Mouse (Mus musculus) intestine, postnatal 0 days (tissue): Measurements from ENCODE around the gene Fndc4. TPM values are rescaled to one million over a fixed set of nuclear protein-coding genes. Genes with fewer than 3 reads are reported as not detected.
A peak's percentile ranks its signal among the peaks of the same experiment; 100 is the strongest.

Source experiments
- ATAC-seq: fragments of 200-750 bp; cut with Nextera tagmentation; 2 replicates; pipeline ENCODE4 v1.8.0; 2017; ENCODE audit warnings: mild to moderate bottlenecking, moderate TSS enrichment, moderate library complexity
- H3K27ac ChIP-seq: fragments of 300-500 bp; sonication (generic); 2 replicates; pipeline ENCODE4 v1.5.1; 2014; ENCODE audit warnings: mild to moderate bottlenecking, low read depth, low read length, moderate library complexity
- H3K27me3 ChIP-seq: fragments of 300-500 bp; sonication (generic); replicated peaks from 2 replicates; pipeline ENCODE4 v1.6.1; 2014; ENCODE audit warnings: low read length, mixed read lengths; ENCODE audit not compliant: control insufficient read depth, insufficient read depth
- H3K36me3 ChIP-seq: fragments of 300-500 bp; sonication (generic); 2 replicates; pipeline ENCODE4 v1.6.1; 2014; ENCODE audit warnings: mild to moderate bottlenecking, moderate library complexity; ENCODE audit not compliant: control insufficient read depth, insufficient read depth
- H3K4me1 ChIP-seq: fragments of 300-500 bp; sonication (generic); replicated peaks from 2 replicates; pipeline ENCODE4 v1.6.1; 2014; ENCODE audit warnings: antibody characterized with exemption, low read length, mixed read lengths; ENCODE audit not compliant: control insufficient read depth, insufficient read depth
- H3K4me2 ChIP-seq: fragments of 300-500 bp; sonication (generic); replicated peaks from 2 replicates; pipeline ENCODE4 v1.6.1; 2014; ENCODE audit warnings: low read depth, mild to moderate bottlenecking, moderate library complexity
- H3K4me3 ChIP-seq: fragments of 300-500 bp; sonication (generic); 2 replicates; pipeline ENCODE4 v1.5.1; 2014; ENCODE audit warnings: low read depth, low read length
- H3K9ac ChIP-seq: fragments of 300-500 bp; sonication (generic); 2 replicates; pipeline ENCODE4 v1.6.1; 2014; ENCODE audit warnings: mild to moderate bottlenecking, low read depth, low read length
- H3K9me3 ChIP-seq: fragments of 300-500 bp; sonication (generic); 2 replicates; pipeline ENCODE4 v1.6.1; 2016; ENCODE audit warnings: mixed run types; ENCODE audit not compliant: control insufficient read depth
- CTCF ChIP-seq: sonication (generic); IDR thresholded peaks from 2 replicates; pipeline ENCODE4 v1.5.1; 2016; ENCODE audit warnings: low read depth, mild to moderate bottlenecking, control low read depth, antibody characterized with exemption, moderate library complexity
- WGBS: fragments of 180-500 bp; shearing (Covaris S2); extraction: QIAGEN DNeasy Blood & Tissue Kit; methylation state at CpG from one replicate; pipeline ENCODE4 v1.1.7; 2014; 5-methylcytosine and 5-hydroxymethylcytosine counted together
- polyA plus RNA-seq: library from polyadenylated mRNA; unstranded; fragments of >200 nt; fragmentation: Nextera tagmentation; extraction: Ambion mirVana; gene quantifications from 2 replicates; pipeline ENCODE4 v1.2.1, GENCODE M21; 2015

Fndc4 gene
- polyA plus RNA-seq, 1 experiment from 2014 or later: 7.2 TPM

GRCm38 (mm10) chr5:31253806-31254205 lies 42.1 kb downstream of the Fndc4 start:
- no peak for TF ChIP-seq CTCF
- Histone ChIP-seq H3K4me3 (no peak overlapping the region), H3K27me3 (no peaks in the 10 kb centered on the region), H3K4me2 (peak overlapping the region; percentile 74), H3K9ac (no peak overlapping the region; the same call in 1 of the 2 replicates), H3K36me3 (peaks cover 40% of the 10 kb centered on the region), H3K4me1 (no peaks in the 10 kb centered on the region), H3K27ac (peak overlapping the region; percentile 78), H3K9me3 (no peaks in the 10 kb centered on the region)
- ATAC-seq: no peak
- WGBS: 85% methylated on average over 8 of the region's 8 CpGs

GRCm38 (mm10) chr5:31252795-31253545 lies 42.9 kb downstream of the Fndc4 start:
- peak; percentile 21; the same call in 1 of the 2 replicates for TF ChIP-seq CTCF
- Histone ChIP-seq H3K27ac (no peak overlapping the region), H3K4me2 (peak overlapping the region; percentile 74), H3K4me3 (peak overlapping the region; percentile 48), H3K9me3 (no peaks in the 10 kb centered on the region), H3K36me3 (peaks cover 49% of the 10 kb centered on the region), H3K9ac (no peak overlapping the region), H3K4me1 (no peaks in the 10 kb centered on the region), H3K27me3 (no peaks in the 10 kb centered on the region)
- 55% methylated on average over 16 of the region's 16 CpGs for WGBS
- no peak for ATAC-seq

DNA sequence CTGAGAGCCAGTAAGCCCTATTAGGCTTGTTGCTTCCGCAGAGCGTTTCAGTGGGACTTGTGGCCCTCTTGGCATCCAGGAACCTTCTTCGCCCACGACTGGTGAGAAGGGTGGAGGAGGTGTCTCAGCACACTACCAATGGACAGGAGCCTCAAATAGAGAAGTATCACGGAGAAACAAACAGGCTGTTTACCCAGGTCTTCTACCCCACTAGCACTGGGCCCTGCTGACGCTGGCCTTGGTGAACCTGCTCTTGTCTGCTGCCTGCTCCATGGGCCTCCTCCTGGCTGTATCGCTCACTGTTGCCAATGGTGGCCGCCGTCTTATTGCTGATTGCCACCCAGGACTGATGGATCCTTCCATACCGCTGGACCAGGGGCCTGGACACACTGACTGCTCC lies 43.7 kb downstream of the Fndc4 start:
- Histone ChIP-seq H3K36me3 (peaks cover 52% of the 10 kb centered on the region), H3K4me2 (peak overlapping the region; percentile 74), H3K27ac (peak overlapping the region; percentile 80), H3K27me3 (no peaks in the 10 kb centered on the region), H3K9ac (peak overlapping the region; percentile 48; the same call in 1 of the 2 replicates), H3K4me3 (peak overlapping the region; percentile 48), H3K9me3 (no peaks in the 10 kb centered on the region), H3K4me1 (no peaks in the 10 kb centered on the region)
- 35% methylated on average over 10 of the region's 10 CpGs for WGBS
- no peak for ATAC-seq
- TF ChIP-seq CTCF: 0 out of 2 replicates have a peak, but pooled peaks have one; percentile 4

GRCm38 (mm10) chr5:31251541-31252101 lies 44.3 kb downstream of the Fndc4 start, which contains the start of gene Krtcap3:
Gene Krtcap3, plus strand, starts transcription at chr5:31251691.
- ATAC-seq: peak; percentile 89
- Histone ChIP-seq H3K27ac (peak within 1 kb of the TSS; percentile 80), H3K36me3 (peaks cover 54% of the 10 kb centered on the region), H3K4me1 (no peaks in the 10 kb centered on the region), H3K27me3 (no peaks in the 10 kb centered on the region), H3K9ac (peak within 1 kb of the TSS; percentile 48), H3K4me3 (peak within 1 kb of the TSS; percentile 48), H3K4me2 (peak within 1 kb of the TSS; percentile 74), H3K9me3 (no peaks in the 10 kb centered on the region)
- 16% methylated on average over 47 of the region's 47 CpGs for WGBS
- TF ChIP-seq CTCF: no peak

GRCm38 (mm10) chr5:31250716-31251115 lies 45.2 kb downstream of the Fndc4 start:
- H3K4me1 ChIP-seq: no peaks in the 10 kb centered on the region
- H3K9me3 ChIP-seq: no peaks in the 10 kb centered on the region
- ATAC-seq: no peak
- no peak overlapping the region for H3K9ac ChIP-seq
- no peaks in the 10 kb centered on the region for H3K27me3 ChIP-seq
- H3K4me3 ChIP-seq: no peak overlapping the region
- H3K4me2 ChIP-seq: no peak overlapping the region
- peaks cover 58% of the 10 kb centered on the region for H3K36me3 ChIP-seq
- WGBS: 66% methylated on average over 4 of the region's 4 CpGs
- peak overlapping the region; percentile 54; the same call in 1 of the 2 replicates for H3K27ac ChIP-seq
- no peak for TF ChIP-seq CTCF

Other genes starting within 250 kb of the Fndc4 start
- 227 and 250 TPM in 2 replicates for gene Atraid, start 247.8 kb downstream of the Fndc4 start, polyA plus RNA-seq
- gene Slc5a6, start 247.2 kb downstream of the Fndc4 start, polyA plus RNA-seq: 18.0 and 20.0 TPM in 2 replicates
- gene Cad, start 241.3 kb downstream of the Fndc4 start, polyA plus RNA-seq: 3.2 and 3.7 TPM in 2 replicates
- gene Dnajc5g, start 189.8 kb downstream of the Fndc4 start, polyA plus RNA-seq: not detected in 2 replicates
- gene Slc30a3, start 187.8 kb downstream of the Fndc4 start, polyA plus RNA-seq: 0.10 TPM in 1 of 2 replicates, not detected in the other
- not detected in 2 replicates for gene Trim54, start 179.4 kb downstream of the Fndc4 start, polyA plus RNA-seq
- not detected in 2 replicates for gene Ucn, start 157.3 kb downstream of the Fndc4 start, polyA plus RNA-seq
- 38.8 and 42.2 TPM in 2 replicates for gene Mpv17, start 141.8 kb downstream of the Fndc4 start, polyA plus RNA-seq
- 0.53 and 1.0 TPM in 2 replicates for gene Gm29609, start 116.2 kb downstream of the Fndc4 start, polyA plus RNA-seq
- gene Gtf3c2, start 115.9 kb downstream of the Fndc4 start, polyA plus RNA-seq: 23.1 and 26.2 TPM in 2 replicates
- gene Snx17, start 102.9 kb downstream of the Fndc4 start, polyA plus RNA-seq: 122 and 130 TPM in 2 replicates
- 43.7 and 45.1 TPM in 2 replicates for gene Eif2b4, start 102.7 kb downstream of the Fndc4 start, polyA plus RNA-seq
- 6.8 and 7.3 TPM in 2 replicates for gene Zfp513, start 93.8 kb downstream of the Fndc4 start, polyA plus RNA-seq
- gene Ppm1g, start 75.4 kb downstream of the Fndc4 start, polyA plus RNA-seq: 54.8 and 55.4 TPM in 2 replicates
- gene Nrbp1, start 55.2 kb downstream of the Fndc4 start, polyA plus RNA-seq: 96.4 and 99.6 TPM in 2 replicates
- 0.51 and 0.70 TPM in 2 replicates for gene Gm9970, start 54.8 kb downstream of the Fndc4 start, polyA plus RNA-seq
- gene Krtcap3, start 44.4 kb downstream of the Fndc4 start, polyA plus RNA-seq: 105 and 108 TPM in 2 replicates
- 28.3 and 30.4 TPM in 2 replicates for gene Ift172, start 5.0 kb downstream of the Fndc4 start, polyA plus RNA-seq
- 0.10 TPM in 1 of 2 replicates, not detected in the other for gene Gckr, start 1.4 kb upstream of the Fndc4 start, polyA plus RNA-seq
- 9.3 and 10.2 TPM in 2 replicates for gene Zfp512, start 156.4 kb upstream of the Fndc4 start, polyA plus RNA-seq
- gene 4930548H24Rik, start 189.7 kb upstream of the Fndc4 start, polyA plus RNA-seq: not detected in 2 replicates
- 12.8 and 14.1 TPM in 2 replicates for gene Gpn1, start 198.7 kb upstream of the Fndc4 start, polyA plus RNA-seq
- gene Slc4a1ap, start 230.9 kb upstream of the Fndc4 start, polyA plus RNA-seq: 13.6 and 15.5 TPM in 2 replicates
- gene Supt7l, start 231.7 kb upstream of the Fndc4 start, polyA plus RNA-seq: 7.3 and 8.1 TPM in 2 replicates